Mouse (Mus musculus): ENCODE measurements around the gene Orai2. TPM values are rescaled to one million over a fixed set of nuclear protein-coding genes. Genes with fewer than 3 reads are reported as not detected.
"Not testable (repeated sequence)": the region's sequence is repeated elsewhere in the genome, so short reads cannot be mapped to it uniquely, and the experiment has no call there.

The Orai2 gene
- polyA plus RNA-seq, 1 experiment from 2014 or later, result 3.3 TPM

DNA sequence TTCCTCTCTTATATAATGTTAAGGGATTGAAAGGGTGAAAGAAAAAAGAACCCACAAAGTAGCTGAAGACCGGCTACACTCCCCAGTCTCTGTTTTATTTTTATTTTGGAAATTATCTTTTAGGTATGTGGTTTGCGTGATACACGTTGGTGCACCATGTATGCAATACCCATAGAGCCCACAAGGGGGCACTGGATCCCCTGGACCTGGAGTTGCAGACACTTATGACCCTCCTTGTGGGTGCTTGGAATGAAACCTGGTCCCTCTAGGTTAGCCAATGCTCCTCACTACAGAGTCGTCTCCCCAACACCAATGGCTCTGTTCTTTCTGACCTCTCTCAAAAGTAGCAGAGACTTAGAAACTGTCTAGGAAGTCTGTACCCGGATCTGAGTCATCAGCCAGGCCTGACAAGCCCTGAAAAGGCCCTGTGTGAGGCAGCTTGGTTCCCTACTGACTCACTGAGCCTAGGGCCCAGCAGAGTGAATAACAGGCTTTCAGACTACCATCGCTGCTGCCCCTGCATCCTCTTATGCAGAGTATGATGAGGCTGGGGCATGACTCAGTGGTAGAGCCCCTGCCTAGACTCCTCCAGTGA, 27.3 kb downstream of the Orai2 start:
- no peaks in the 10 kb centered on the region for H3K27me3 ChIP-seq (ENCODE audit: insufficient read depth, poor library complexity, severe bottlenecking)
- H3K4me1 ChIP-seq, result no peaks in the 10 kb centered on the region
- no peak for DNase-seq (ENCODE audit: low spot score)
- no peak overlapping the region for H3K27ac ChIP-seq
- 85% methylated on average over 6 of the region's 6 CpGs for WGBS
- H3K36me3 ChIP-seq, result peaks cover 38% of the 10 kb centered on the region
- 0 out of 2 replicates have a peak, but pooled peaks cover 2% of the 10 kb centered on the region for H3K9me3 ChIP-seq
- no peak overlapping the region for H3K4me3 ChIP-seq

DNA sequence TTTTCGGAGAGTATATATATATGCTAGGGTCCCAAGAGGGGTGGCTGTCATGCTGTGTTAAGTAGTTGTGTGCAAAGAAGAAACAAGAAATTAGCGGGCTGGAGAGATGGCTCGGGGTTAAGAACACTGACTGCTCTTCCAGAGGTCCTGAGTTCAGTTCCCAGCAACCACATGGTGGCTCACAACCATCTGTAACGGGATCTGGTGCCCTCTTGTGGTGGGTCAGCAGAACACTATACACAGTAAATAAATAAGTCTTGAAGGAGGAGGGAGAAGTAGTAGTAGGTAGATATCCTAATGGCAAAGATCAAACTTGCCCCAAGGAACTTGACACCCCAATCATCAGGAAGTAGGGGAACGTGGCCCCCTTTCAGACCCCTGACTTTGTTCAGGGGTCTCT, 27.8 kb downstream of the Orai2 start:
- H3K36me3 ChIP-seq, result peaks cover 41% of the 10 kb centered on the region
- 84% methylated on average over 5 of the region's 5 CpGs for WGBS
- no peak for DNase-seq (ENCODE audit: low spot score)

DNA sequence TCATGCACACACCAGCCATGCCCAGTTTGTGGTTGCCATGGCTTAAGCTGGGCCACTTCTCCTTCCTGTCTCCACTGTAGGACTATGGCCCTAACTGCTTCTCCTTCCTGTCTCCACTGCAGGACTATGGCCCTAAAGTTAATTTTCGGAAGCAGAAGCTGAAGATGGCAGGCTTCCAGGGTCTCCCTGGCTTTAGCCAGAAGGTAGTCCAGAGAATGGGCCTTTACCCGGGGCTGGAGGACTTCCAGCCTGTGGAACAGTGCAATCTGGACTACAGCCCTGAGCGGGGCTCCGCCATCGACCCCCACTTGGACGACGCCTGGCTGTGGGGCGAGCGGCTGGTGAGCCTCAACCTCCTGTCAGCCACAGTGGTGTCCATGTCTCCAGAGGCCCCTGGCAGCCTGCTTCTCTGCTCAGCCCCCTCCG, 30.4 kb downstream of the Orai2 start:
- 92% methylated on average over 10 of the region's 10 CpGs for WGBS

More for the DNA sequence above, 27.8 kb downstream of the Orai2 start:
- Histone ChIP-seq H3K4me1 (no peaks in the 10 kb centered on the region), H3K9me3 (0 out of 2 replicates have a peak, but pooled peaks cover 2% of the 10 kb centered on the region), H3K27ac (no peak overlapping the region), H3K4me3 (no peak overlapping the region), H3K27me3 (ENCODE audit: insufficient read depth, poor library complexity, severe bottlenecking) (no peaks in the 10 kb centered on the region)

DNA sequence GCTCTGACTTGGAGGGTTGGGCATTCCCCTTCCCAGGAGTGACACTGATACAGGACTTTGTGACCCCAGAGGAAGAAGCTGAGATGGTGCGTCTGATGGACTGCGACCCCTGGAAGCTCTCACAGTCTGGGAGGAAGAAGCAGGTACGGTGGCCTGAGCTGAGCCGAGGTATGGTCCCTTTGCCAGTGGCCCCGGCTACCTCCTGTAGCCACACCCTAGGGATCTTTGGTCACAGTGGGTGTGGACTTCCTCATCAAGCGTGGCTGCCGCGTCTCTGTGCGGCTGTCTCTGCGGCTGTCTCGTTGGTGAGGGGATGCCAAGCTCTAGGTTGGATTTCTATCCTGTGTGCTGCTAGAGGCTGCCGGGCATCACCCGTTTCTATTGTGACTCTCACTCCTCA, 31.1 kb downstream of the Orai2 start:
- Histone ChIP-seq H3K27ac (no peak overlapping the region), H3K4me3 (no peak overlapping the region), H3K4me1 (peaks cover 16% of the 10 kb centered on the region), H3K27me3 (ENCODE audit: insufficient read depth, poor library complexity, severe bottlenecking) (no peaks in the 10 kb centered on the region), H3K9me3 (0 out of 2 replicates have a peak, but pooled peaks cover 2% of the 10 kb centered on the region), H3K36me3 (peaks cover 41% of the 10 kb centered on the region)
- no peak for DNase-seq (ENCODE audit: low spot score)
- 94% methylated on average over 13 of the region's 13 CpGs for WGBS

More for the DNA sequence above, 30.4 kb downstream of the Orai2 start:
- H3K9me3 ChIP-seq, result 0 out of 2 replicates have a peak, but pooled peaks cover 2% of the 10 kb centered on the region
- H3K27me3 ChIP-seq (ENCODE audit: insufficient read depth, poor library complexity, severe bottlenecking), result no peaks in the 10 kb centered on the region
- H3K36me3 ChIP-seq, result peaks cover 41% of the 10 kb centered on the region
- no peak for DNase-seq (ENCODE audit: low spot score)
- no peak overlapping the region for H3K4me3 ChIP-seq
- no peak overlapping the region for H3K27ac ChIP-seq
- H3K4me1 ChIP-seq, result peaks cover 13% of the 10 kb centered on the region

DNA sequence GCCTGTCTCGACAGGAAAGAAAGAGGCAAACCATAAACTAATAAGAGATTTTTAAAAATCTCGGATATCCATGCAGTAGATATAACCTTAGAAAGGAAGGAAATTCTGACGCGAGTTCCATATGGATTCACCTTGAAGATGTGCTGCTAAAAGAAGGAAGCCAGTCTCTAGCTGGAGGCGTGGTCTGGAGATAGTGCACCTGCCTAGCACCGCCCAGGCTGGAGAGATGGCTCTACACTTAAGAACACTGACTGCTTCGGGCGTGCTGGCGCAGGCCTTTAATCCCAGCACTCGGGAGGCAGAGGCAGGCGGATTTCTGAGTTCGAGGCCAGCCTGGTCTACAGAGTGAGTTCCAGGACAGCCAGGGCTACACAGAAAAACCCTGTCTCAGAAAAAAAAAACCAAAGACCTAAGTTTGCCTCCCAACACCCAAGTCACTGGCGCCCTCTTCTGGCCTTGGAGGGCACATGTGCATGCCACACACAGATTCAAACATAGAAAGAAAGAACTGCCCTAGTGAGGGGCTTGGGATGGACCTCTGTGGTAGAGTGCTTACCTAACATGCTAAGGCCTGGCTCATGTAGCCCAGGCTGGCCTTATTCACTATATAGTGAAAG, 32.7 kb downstream of the Orai2 start:
- H3K9me3 ChIP-seq, result no peaks in the 10 kb centered on the region
- peaks cover 16% of the 10 kb centered on the region for H3K4me1 ChIP-seq
- H3K27me3 ChIP-seq (ENCODE audit: insufficient read depth, poor library complexity, severe bottlenecking), result no peaks in the 10 kb centered on the region
- H3K4me3 ChIP-seq, result no peak overlapping the region
- no peak for DNase-seq (ENCODE audit: low spot score)
- H3K27ac ChIP-seq, result no peak overlapping the region
- peaks cover 55% of the 10 kb centered on the region for H3K36me3 ChIP-seq
- 69% methylated on average over 13 of the region's 13 CpGs for WGBS

DNA sequence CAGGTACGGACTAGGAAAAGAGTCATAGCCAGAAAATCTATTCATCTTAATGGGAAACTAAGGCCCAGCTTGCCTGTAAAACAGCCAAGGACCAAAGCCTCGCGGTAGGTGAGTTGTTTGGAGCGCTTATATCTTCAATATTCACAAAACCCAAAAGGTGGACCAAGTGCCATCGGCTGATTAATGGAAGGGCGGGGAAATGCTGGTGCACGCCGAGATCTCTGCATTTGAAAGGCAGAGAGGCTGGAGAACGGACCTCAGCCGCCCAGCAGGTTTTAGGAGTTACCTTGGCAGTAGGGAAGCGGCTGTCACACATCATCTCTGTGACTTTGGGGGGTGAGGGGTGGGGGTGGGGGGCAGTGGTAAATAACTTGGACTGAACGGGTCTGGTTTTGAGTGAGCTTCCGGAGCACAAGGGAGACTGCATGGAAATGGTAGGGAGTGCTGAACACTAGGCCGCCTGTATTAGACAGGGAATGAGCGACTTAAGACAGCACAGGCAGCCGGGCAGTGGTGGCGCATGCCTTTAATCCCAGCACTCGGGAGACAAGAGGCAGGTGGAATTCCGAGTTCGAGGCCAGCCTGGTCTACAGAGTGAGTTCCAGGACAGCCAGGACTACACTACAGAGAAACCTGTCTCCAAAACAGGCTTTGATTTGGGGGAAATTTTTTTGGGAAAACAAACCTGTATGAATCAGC, 34.1 kb downstream of the Orai2 start:
- Histone ChIP-seq H3K27ac (peak overlapping the region; percentile 88), H3K4me3 (peak overlapping the region; percentile 74), H3K27me3 (ENCODE audit: insufficient read depth, poor library complexity, severe bottlenecking) (no peaks in the 10 kb centered on the region), H3K4me1 (peaks cover 16% of the 10 kb centered on the region), H3K9me3 (no peaks in the 10 kb centered on the region), H3K36me3 (peaks cover 58% of the 10 kb centered on the region)
- 6% methylated on average over 20 of the region's 20 CpGs for WGBS
- no peak for DNase-seq (ENCODE audit: low spot score)

DNA sequence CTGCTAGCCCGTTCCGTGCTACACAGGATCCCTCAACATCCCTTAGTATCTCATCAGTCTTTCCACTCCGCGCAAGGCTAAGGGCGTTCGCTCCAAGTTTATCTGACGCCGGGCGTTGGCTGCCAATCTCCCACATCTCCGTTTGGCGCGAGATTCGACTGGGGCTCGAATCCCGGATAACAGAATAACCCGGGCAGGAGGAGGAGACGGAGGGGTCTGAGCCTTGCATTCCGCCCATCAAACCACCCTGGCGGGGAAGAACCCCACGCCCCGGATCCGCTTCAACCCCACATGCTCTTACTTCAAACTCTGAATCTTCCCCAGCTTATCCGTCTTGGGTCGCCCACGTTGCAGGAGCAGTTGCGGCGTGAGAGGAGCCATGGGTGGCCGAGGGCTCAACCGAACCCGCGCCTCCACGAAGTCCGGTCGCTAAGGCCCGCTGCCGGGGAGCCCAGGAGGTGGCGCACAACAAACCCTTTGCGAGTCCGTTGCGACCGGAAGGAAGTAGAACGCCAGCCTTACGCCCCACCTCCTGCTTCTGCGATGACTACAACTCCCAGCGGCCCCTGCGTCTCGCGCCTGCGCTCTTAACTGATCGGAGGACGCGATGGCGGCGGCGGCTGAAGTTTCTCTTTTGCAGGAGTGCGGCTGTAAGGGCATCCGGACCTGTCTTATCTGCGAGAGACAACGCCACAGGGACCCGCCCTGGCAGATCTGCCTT, 34.8 kb downstream of the Orai2 start, which contains the start of the genes Lrwd1 and Alkbh4:
TSS of gene Lrwd1 (minus strand) at position 504 of the 721 bp plus-strand sequence.
TSS of gene Alkbh4 (plus strand) at position 576 of the 721 bp plus-strand sequence.
- Histone ChIP-seq H3K27ac (peak within 1 kb of the TSS; percentile 88), H3K36me3 (peaks cover 57% of the 10 kb centered on the region), H3K4me3 (peak within 1 kb of the TSS; percentile 74), H3K27me3 (ENCODE audit: insufficient read depth, poor library complexity, severe bottlenecking) (no peaks in the 10 kb centered on the region), H3K9me3 (no peaks in the 10 kb centered on the region), H3K4me1 (peaks cover 16% of the 10 kb centered on the region)
- peak; percentile 98 for DNase-seq (ENCODE audit: low spot score)
- under 1% methylated on average over 60 of the region's 60 CpGs for WGBS

DNA sequence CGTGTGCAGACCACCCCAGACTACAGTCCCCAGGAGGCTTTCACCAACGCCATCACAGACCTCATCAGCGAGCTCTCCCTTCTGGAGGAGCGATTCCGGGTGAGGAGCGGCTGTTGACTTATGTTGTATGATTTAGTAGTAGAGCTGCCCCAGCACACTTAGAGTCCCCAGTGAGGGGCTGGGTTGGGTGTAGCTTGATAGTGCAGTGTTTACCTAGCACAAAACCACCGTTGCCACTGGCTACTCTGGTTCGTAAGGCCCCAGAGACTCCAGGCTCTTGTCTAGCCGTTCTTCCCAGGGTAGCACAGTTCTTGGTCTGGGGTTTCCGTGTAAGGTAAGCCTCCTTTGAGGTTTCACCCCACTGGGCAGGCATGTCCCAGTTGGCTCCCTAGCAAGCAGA, 48.3 kb downstream of the Orai2 start:
- Histone ChIP-seq H3K9me3 (no peaks in the 10 kb centered on the region), H3K4me1 (peaks cover 11% of the 10 kb centered on the region), H3K27ac (no peak overlapping the region), H3K4me3 (no peak overlapping the region), H3K27me3 (ENCODE audit: insufficient read depth, poor library complexity, severe bottlenecking) (no peaks in the 10 kb centered on the region), H3K36me3 (peaks cover 74% of the 10 kb centered on the region)
- 86% methylated on average over 10 of the region's 10 CpGs for WGBS
- no peak for DNase-seq (ENCODE audit: low spot score)

DNA sequence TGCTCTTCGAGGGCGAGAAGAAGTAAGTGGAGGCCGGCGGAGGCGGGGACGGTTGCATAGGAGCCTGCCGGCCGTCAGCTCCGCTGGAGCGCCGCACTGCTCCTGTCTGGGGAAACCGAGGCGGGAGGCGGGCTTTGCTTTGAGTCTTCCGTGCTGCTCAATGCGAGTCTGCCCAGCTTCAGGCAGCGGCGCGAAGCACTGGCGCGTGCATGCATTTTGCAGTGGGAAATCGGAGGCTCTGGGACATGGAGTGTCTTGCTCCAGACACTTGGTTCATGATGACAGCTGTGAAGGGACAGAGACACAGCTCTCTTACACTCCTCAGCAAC, 53.8 kb downstream of the Orai2 start:
- DNase-seq (ENCODE audit: low spot score), result no peak
- under 1% methylated on average over 22 of the region's 22 CpGs for WGBS
- H3K27ac ChIP-seq, result peak overlapping the region; percentile 92

DNA sequence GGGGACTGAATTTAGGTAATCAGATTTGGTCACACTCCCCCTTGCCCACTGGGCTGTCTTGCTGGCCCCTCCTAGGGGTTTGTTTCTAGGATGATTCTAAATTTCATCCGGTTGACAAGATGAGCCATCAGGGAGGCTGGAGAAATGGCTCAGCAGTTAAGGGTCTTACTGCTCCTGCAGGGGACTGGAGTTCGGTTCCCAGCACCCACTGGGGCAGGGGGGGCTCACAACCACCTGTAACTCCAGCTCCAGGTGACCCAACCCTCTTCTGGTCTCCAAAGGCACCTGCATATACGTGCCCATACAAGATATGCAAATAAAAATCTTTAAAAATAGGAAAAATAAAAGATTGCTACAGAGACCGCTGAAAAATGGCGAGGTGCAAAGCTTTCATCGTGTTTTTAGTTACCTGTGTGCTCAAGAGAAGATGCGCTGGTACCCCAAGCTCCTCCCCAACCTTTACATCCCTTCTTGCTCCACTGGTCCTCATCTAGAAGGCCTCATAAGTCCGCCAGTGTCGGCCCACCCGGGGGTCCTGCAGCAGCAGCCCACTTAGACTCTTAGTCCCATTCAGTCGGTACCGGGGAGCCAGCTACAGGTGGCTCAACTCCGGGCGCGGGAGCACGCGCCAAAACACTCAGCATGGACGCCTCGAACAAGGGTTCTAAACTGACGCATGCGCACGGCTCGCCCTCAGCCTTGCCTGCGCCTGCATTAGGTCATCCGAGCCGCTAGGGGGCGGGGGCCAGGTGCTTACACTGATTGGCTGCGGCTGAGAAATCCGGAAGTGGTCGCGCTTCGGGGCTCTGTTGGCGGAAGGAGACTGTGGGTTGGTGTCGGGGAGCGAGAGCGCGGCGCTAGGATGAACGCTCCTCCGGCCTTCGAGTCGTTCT, 54.4 kb downstream of the Orai2 start, which contains the start of gene Polr2j:
TSS of gene Polr2j (plus strand) at position 741 of the 893 bp plus-strand sequence.
- Histone ChIP-seq H3K4me3 (peak within 1 kb of the TSS; percentile 78), H3K27me3 (ENCODE audit: insufficient read depth, poor library complexity, severe bottlenecking) (peaks cover 4% of the 10 kb centered on the region), H3K4me1 (peaks cover 25% of the 10 kb centered on the region), H3K36me3 (peaks cover 21% of the 10 kb centered on the region), H3K27ac (peak within 1 kb of the TSS; percentile 92), H3K9me3 (no peaks in the 10 kb centered on the region)
- DNase-seq (ENCODE audit: low spot score), result peak; percentile 99
- WGBS, result 3% methylated on average over 42 of the region's 42 CpGs

More for the DNA sequence above, 53.8 kb downstream of the Orai2 start:
- Histone ChIP-seq H3K27me3 (ENCODE audit: insufficient read depth, poor library complexity, severe bottlenecking) (peaks cover 4% of the 10 kb centered on the region; the same call in 1 of the 2 replicates), H3K4me3 (peak overlapping the region; percentile 78), H3K4me1 (peaks cover 25% of the 10 kb centered on the region), H3K36me3 (peaks cover 27% of the 10 kb centered on the region), H3K9me3 (no peaks in the 10 kb centered on the region)

DNA sequence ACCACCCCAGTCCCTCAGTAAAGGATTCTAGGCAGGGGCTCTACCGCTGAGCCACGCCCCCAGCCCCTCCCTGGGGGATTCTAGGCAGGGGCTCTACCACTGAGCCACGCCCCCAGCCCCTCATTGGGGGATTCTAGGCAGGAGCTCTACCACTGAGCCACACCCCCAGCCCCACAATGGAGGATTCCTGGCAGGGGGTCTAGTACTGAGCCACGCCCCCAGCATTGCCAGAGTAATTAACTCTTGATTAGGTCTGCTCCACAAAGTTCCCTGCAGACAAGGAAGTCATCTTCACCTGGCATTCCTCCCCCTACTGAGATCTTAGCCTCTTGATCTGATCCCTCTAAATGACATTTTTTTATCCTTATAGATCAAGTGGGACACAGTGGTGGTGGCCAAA, 57.0 kb downstream of the Orai2 start:
- DNase-seq (ENCODE audit: low spot score); H3K9me3 ChIP-seq; H3K27me3 ChIP-seq (ENCODE audit: insufficient read depth, poor library complexity, severe bottlenecking); H3K4me3 ChIP-seq; H3K27ac ChIP-seq; H3K36me3 ChIP-seq: not testable (repeated sequence)
- WGBS, result 43% methylated on average over 4 of the region's 4 CpGs
- H3K4me1 ChIP-seq, result peaks cover 25% of the 10 kb centered on the region

DNA sequence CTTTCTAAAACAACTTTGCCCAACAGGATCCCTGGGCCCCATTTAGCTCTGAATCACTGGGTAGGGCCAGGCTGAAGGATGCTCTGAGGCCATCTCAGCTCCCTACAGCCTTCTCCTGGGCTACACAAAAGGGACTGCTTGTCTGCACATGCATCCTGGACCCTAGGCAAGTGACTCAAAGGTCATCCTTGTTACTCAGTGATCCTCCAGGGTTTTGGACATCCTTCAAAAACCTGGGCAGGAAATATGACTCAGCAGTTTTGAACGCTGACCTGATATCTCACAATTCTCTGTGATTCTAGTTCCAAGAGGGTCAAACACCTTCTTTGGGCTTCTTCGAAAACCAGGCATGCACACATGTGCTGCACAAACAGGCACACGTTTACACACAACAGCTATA, 61.5 kb downstream of the Orai2 start:
- no peaks in the 10 kb centered on the region for H3K4me1 ChIP-seq

More for the DNA sequence above, 61.5 kb downstream of the Orai2 start:
- no peak for DNase-seq (ENCODE audit: low spot score)
- Histone ChIP-seq H3K27ac (no peak overlapping the region), H3K36me3 (no peaks in the 10 kb centered on the region), H3K4me3 (no peak overlapping the region), H3K27me3 (ENCODE audit: insufficient read depth, poor library complexity, severe bottlenecking) (peaks cover 33% of the 10 kb centered on the region), H3K9me3 (no peaks in the 10 kb centered on the region)
- 64% methylated on average over 3 of the region's 3 CpGs for WGBS

Data from heart, embryonic 10.5 days (tissue).